Comparison of ENCODE assay signal across 1 mouse cellular context in genomic region chr11:93948887-93949567, GRCm38 (mm10).
TF ChIP-seq lines count a peak whose summit lies in the region.

No protein-coding gene starts in this region.

TF ChIP-seq in MEL, 35 proteins besides CTCF, POLR2A, EP300 and RAD21 (continued from another document):
- TF ChIP-seq CHD1 (IDR thresholded peaks at IDR 0.05; ENCODE audit: low read depth, low read length) (no peak), ZMIZ1 (IDR thresholded peaks at IDR 0.05; ENCODE audit: low read depth, low read length) (peak; percentile 57; the same call in 1 of the 2 replicates)
